Mouse (Mus musculus) CD8-positive naive resting alpha-beta T cell, adult 2 months (primary cell): ENCODE data around the gene Eif1.
A peak's percentile ranks its signal among the peaks of the same experiment; 100 is the strongest.
"Not testable (repeated sequence)": the region's sequence is repeated elsewhere in the genome, so short reads cannot be mapped to it uniquely, and the experiment has no call there.

ENCODE experiments used
- DNase-seq, 2 experiments: peaks; one replicate each; pipeline ENCODE4 v3.0.0; 2022; ENCODE audit warnings: low read depth in 2 of 2, low spot score in 2 of 2

Gene Eif1

DNA sequence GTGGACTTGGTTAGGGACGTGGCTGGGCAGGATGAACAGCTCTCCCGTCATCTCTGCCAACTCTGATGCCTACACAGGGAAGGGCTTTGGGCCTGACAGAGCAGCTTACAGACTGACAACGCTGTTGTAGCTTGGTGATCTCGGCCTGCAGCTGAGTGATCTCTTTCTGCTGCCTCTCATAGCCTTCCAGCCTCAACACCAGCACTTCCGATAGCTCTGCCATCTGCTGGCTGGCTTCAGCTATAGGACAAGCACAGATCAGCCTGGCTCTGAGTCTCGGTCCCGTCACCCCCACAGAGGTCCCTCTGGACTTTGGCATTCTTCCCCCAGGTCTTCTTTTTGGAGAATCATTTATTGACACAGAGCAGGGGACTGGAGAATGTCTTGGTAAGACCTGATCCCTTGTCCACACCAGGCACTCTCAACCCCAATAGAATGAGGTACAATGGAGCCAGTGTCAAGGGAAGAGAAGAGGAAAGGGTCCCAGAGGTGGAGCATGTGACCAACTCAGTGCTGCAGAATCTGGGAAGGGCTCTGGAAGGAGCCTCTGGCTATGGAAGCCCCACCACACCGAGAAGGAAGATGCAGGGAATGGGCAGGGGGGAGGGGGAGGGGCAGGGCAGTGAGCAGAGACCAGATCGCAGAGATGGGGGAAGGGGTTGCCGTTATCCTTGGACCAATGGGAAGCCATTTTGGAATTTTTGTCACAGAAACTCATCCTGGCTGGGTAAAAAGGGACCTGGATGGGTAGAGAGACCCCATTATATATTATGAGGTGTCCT is 32.6 kb downstream of the Eif1 start:
- DNase-seq = peak in 1 of 2 experiments; percentile 14

DNA sequence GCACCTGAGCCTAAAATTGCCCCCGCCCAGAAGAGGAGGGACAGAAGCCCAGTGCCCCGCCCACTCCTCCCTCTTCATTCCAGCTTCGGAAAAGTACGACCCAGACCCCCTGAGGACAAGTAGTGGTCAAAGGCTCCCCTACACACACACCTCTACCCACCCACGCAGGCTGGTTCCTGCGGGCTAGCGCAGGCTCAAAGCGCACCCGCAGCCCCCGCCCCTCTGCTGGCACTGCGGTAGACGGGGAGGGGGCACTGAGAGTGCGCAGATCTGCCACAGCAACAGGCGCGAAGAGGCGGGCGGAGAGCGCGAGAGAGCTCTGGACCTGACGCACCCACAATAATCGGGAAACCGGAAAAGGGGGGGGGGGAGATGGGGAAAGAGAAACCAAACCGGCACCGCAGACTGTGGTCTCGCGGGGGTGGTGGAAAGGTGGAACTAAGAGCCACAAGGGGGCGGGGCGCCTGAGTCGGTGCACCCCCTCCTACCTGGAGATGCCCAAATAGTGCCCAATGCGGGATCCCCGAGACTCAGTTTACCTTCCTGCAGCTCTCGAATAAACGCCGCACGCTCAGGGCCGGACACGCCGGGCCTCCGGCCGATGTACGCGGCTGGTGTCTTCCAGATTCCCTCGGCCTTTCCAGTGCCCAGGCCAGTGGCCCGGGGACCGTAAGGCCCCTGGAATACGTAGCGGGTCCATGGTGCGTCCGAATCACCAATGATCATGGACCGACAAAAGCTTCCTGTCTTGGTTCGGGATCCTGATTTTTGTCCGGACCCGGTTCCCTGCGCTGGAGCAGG is 35.7 kb downstream of the Eif1 start:
- peak; percentile 28 to 45 for DNase-seq

DNA sequence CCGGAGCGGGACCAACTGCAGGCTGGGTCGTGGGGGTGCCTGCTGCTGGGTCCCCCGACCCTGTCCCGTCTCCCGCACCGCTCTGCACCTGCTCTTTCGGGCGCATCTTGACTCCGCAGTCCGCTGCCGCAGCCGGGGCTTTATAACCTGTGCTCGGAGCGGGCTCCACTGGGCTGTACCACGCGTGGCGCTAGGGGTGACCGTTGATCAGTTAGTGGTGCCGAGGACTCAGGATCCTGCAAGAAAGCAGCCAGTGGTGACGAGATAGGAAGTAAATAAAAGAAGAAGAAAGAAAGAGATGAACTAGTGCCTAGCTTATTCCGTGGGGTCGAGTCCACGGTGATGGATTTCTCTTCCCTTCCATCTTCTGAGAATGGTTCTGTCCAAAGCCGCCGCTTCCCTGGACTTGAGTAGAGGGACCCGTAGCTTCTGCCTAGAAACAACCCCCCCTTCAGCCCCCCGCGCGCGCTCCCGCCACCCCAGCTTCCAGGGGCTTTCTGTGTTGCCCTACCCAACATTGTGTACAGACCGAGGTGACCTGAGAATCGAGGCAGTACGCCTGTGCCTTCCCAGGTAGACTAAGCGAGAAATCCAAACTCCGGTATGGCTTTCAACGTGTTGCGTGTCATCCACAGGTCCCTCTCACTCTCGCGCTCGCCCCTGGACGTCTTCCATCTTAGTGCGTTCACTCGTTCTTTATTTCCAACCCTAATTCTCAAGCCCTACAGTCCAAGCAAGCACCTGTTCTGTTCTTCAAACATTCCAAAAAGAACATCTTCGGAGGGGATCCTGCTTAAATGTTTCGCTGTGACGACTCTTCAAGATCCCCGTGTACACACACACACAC is 36.5 kb downstream of the Eif1 start, which contains the start of gene Hap1:
Gene Hap1, minus strand, starts transcription at position 157 of the 847 bp plus-strand sequence.
- peak; percentile 26 to 29 for DNase-seq

DNA sequence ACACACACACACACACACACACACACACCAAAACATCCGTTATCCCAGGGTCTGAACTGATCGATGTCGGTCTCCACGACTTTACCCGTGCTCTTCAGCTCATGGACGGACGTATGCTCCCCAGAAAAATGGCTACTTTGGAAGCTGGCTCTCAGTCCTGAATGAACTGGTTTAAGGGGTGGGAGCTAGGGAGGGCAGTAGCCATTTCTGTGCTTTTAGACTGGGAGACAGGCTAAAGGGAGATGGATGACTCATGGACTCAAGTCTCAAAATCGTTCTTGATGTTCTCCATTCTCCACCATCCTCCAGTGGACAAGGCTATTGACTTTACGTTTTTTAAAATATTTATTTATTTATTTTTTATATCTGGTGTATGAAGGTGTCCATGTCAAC is 37.1 kb downstream of the Eif1 start:
- no peak for DNase-seq

DNA sequence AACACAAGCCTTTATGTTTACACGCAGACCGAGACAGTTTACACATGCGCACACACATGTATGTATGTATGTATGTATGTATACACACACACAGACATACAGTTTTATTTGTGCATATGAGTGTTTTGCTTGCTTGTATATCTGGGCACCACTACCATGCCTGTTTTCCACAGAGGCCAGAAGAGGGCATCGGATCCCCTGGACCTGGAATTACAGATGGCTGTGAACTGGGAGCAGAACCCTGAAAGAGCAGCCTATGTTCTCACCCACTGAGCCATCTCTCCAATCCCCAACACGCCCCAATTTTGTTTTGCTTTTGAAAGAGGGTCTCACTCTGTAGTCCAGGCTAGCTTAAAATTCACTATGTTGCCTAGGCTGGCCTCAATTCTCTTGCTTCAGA is 37.7 kb downstream of the Eif1 start:
- no peak for DNase-seq

DNA sequence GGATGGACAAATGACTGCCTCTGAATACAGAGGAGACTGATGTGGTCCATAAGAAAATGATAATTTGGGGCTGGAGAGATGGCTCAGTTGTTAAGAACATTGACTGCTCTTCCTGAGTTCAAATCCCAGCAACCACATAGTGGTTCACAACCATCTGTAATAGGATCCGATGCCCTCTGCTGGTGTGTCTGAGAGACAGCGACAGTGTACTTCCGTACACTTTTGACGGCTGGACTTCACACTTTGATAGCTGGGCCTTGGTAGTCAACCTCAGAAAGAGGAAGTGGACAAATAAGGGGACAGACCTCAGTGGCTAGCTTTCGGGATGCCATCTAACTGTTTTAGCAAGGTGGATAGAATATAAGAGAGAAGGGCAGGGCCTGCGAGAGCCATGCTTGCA is 40.5 kb downstream of the Eif1 start:
- DNase-seq = no peak

DNA sequence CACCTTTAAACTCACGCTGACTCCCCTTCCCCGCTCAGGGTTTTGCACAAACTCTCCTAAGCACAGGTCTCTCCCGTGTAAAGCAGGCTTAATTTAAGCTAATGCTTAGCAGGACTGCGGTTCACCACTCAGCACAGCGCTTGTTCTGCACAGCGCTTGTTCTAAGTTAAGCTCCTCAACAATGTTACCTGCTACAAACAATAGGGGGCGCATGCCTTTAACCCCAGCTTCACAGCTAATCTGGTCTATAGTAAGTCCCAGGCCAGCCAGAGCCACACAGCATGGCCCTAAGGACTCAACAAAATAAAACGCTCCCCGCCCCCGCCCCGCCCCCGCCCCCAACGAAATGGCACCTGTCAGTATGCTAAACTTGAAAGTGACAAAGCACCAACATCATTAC is 41.4 kb downstream of the Eif1 start:
- DNase-seq = not testable (repeated sequence)

DNA sequence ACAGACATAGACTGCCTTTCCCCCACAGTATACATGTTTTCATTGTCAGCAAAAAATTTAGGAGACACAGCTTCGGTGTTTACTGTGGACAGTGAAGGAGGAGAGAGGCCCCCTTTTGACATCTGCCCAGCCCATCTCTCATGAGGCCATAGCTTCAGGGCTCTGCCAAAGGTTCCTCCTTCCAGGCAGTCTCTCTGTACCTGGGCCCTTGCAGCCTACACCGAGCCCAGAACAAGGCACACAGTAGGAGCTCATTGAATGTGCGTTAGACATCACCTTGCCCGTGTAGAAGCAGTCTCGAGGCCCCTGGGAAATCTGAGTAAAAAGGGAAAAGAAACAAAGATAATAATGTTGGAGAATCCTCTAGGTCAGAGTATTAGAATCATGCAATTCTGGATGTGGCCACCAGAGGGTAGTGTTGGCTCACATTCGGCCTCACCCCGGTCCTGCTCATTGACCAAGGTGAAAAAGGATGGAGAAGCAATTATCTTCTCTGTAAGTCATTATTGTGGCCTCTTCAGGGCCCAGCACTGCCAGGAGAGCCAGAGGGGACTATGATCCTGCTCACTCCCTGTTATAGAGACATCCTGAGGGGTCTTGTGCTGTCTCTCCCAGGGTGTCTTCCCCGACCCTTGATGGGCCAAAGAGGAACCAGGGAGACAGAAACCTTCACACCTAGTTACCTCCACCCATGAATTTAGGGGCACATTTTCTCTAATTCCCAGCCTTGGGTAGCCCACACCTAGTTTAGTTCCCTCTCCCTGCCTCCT is 42.7 kb downstream of the Eif1 start:
- peak; percentile 69 to 80 for DNase-seq

DNA sequence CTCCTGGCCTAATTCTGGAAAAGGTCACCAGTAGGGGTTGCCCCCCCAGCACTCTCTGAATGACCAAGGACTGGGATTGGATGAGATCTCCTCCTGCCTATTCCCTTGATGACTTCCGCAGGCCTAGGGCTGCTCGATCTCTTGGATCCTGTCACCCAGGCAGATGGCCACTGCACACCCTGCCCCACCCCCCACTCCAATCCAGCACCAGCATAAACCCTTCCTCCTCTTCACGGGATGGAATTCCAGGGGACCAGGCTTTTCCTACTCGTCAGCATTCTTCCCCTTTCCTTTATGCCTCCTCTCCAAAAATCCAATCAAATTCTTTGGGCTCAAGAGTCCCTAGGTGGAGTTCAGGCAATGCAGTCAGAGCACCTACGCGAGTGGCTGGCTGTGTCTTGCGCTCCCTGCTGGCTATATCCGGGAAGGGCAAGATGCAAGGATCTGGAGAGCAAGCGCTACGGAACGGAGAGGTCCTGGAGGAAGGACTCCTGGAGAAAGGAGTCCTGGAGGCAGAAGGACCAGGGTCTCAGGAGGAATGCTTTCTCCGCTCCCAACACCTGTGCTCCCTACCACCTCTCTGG is 43.4 kb downstream of the Eif1 start:
- DNase-seq = peak; percentile 35 to 55

DNA sequence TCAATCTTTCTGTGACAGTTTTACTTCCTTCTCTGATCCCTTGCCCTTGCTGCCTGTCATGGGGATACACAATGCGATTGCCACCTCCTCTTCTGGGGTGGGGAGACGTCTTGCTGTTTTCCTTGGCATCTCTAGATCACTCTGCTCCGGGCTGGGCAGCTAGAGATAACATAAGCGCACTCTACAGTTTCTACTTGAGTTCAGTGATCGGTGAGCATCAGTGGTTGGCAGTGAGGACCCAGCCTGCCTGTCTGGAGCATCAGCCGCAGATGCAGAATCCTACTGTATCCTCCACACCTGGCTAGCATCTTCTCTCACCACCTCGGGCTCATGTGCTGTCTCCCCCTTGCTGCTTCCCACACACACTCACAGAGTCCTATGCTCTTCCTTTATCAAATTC is 49.5 kb downstream of the Eif1 start:
- no peak for DNase-seq

DNA sequence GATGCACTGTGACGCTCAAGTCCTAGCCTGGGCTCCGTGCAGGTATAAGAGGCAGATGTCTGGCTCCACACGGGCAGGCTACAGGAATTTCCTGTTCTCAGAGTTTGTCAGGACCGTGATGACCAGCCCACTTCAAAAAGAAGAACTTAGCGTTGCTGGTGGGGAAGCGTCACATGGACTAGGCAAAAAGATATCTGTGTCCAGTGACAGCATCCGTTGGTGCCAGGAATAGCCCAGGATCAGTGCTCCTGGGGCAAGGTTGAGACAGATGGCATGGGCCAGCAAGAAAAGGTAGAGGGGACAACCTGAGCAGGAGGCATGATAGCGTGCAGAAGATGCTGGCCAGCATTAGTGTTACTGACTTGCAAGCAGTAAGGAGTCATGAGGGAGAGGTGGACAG is 50.1 kb downstream of the Eif1 start:
- DNase-seq = no peak
